Mouse (Mus musculus): ENCODE measurements around the gene Slc25a48. TPM values are rescaled to one million over a fixed set of nuclear protein-coding genes. Genes with fewer than 3 reads are reported as not detected.

Gene Slc25a48
- polyA plus RNA-seq, 1 experiment from 2014 or later: 0.26 TPM

DNA sequence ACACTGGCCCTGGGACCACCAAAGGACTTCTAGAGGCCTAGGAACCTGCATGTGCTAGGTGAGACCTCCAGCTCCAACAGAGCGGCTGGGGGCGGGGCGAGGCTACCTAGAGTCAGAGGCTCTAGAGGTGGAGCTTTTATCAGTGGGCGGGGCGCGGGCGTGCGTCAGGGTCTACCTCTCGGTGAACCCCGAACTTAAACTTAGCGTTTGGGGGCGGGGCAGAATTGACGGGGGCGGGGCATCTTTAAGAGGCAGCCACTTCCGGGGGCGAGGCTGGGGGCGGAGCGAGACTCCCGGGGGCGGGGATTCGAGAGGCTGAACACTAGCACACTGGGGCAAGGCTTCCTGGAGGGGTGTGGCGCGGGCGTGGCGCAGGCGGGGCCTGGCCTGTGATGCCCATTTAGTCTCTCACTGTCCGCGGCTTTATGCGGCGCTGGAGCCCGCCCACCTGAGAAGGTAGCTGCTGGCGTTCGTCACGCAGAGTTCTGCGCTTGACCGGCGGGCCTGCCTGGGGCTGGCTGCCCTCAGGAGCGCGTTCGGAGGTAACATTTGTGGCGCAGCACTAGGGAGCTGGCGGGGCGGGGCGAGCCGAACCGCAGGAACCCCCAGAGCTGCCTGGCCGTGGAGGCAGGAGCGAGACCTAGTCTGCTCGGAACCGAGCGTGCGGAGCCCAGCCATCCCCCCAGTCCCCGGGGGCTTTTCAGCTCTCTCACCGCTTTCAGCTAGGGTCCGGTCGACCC, 84.1 kb downstream of the Slc25a48 start, which contains the start of gene Fbxl21:
TSS of gene Fbxl21 (plus strand) at position 392 of the 740 bp plus-strand sequence.
- Histone ChIP-seq H3K4me2 (peak within 1 kb of the TSS; percentile 97), H3K36me3 (no peaks in the 10 kb centered on the region), H3K9ac (peak within 1 kb of the TSS; percentile 68), H3K9me3 (no peaks in the 10 kb centered on the region), H3K27me3 (no peaks in the 10 kb centered on the region), H3K4me3 (peak within 1 kb of the TSS; percentile 74), H3K4me1 (no peaks in the 10 kb centered on the region), H3K27ac (0 out of 2 replicates have a peak within 1 kb of the TSS, but pooled peaks have one; percentile 44)
- peak; percentile 98 for ATAC-seq (ENCODE audit: borderline replicate concordance, extremely low read depth, low FRiP score, low TSS enrichment)
- WGBS: 1% methylated on average over 54 of the region's 56 CpGs

GRCm38 (mm10) chr13:56522821-56523167, 84.6 kb downstream of the Slc25a48 start:
- Histone ChIP-seq H3K9me3 (no peaks in the 10 kb centered on the region), H3K4me3 (peak overlapping the region; percentile 74), H3K27me3 (no peaks in the 10 kb centered on the region), H3K4me1 (no peaks in the 10 kb centered on the region), H3K36me3 (no peaks in the 10 kb centered on the region), H3K9ac (peak overlapping the region; percentile 68), H3K27ac (0 out of 2 replicates have a peak overlapping the region, but pooled peaks have one; percentile 44), H3K4me2 (peak overlapping the region; percentile 97)
- 6% methylated on average over 8 of the region's 8 CpGs for WGBS
- ATAC-seq (ENCODE audit: borderline replicate concordance, extremely low read depth, low FRiP score, low TSS enrichment): no peak

Other genes with a start within 250 kb of the Slc25a48 start
- gene Neurog1, start 186.2 kb upstream of the Slc25a48 start, polyA plus RNA-seq (2015; fragmentation: Nextera tagmentation; extraction: Ambion mirVana): not detected in 2 replicates
- gene Cxcl14, start 141.8 kb upstream of the Slc25a48 start, polyA plus RNA-seq (2015; fragmentation: Nextera tagmentation; extraction: Ambion mirVana): 13.7 and 17.1 TPM in 2 replicates
- gene Gm3045, start 11.8 kb upstream of the Slc25a48 start, polyA plus RNA-seq (2015; fragmentation: Nextera tagmentation; extraction: Ambion mirVana): not detected in 2 replicates
- not detected in 2 replicates for gene Il9, start 43.9 kb downstream of the Slc25a48 start, polyA plus RNA-seq (2015; fragmentation: Nextera tagmentation; extraction: Ambion mirVana)
- 1.7 and 1.8 TPM in 2 replicates for gene Fbxl21, start 84.1 kb downstream of the Slc25a48 start, polyA plus RNA-seq (2015; fragmentation: Nextera tagmentation; extraction: Ambion mirVana)
- gene Lect2, start 110.1 kb downstream of the Slc25a48 start, polyA plus RNA-seq (2015; fragmentation: Nextera tagmentation; extraction: Ambion mirVana): 0.53 TPM in 1 of 2 replicates, not detected in the other
- gene Tgfbi, start 171.2 kb downstream of the Slc25a48 start, polyA plus RNA-seq (2015; fragmentation: Nextera tagmentation; extraction: Ambion mirVana): 189 TPM in 2 replicates

All from lung, embryonic 15.5 days (tissue).